Mouse (Mus musculus): ENCODE data around the gene Hoxa11.

Hoxa11 gene

DNA sequence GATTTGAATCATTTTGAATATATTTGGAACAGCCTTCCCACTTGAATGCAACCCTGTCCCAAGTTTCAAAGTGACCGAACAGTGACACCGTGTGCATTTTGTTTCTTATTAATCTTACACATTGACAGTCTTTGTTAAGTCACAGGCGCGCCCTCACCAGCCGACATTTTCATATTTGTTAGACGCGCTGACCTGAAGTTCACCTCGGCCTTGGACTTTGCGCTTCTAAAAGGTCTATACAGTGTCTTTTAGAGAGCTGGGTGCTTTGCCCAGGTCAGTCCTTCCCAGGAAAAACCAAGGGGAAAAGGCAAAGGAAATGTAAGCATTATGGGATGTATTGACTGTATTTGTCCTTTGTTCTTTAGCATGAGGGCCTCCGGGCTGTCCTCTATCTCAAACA lies 50.9 kb downstream of the Hoxa11 start:
- in situ Hi-C loops (cut with MboI, MseI), result loop anchor here in 1 of 2 experiments (5.0 kb wide), 1 partner anchor 982 kb away; no protein-coding TSS in a partner anchor
